Mouse (Mus musculus) intestine, embryonic 14.5 days (tissue): ENCODE results near the gene Jph4. TPM values are rescaled to one million over a fixed set of nuclear protein-coding genes. Genes with fewer than 3 reads are reported as not detected.

Experiments used
- ATAC-seq: fragments of 200-750 bp; cut with Nextera tagmentation; replicated peaks from 2 replicates; pipeline ENCODE4 v1.8.0; 2017; ENCODE audit warnings: low read depth, moderate number of reproducible peaks, moderate TSS enrichment, moderate library complexity; ENCODE audit not compliant: low FRiP score, low TSS enrichment
- DNase-seq: peaks from one replicate; pipeline ENCODE4 v3.0.0-alpha.2; 2018; ENCODE audit warnings: low spot score
- H3K27ac ChIP-seq: fragments of 300-500 bp; sonication (generic); 2 replicates; pipeline ENCODE4 v1.5.1; 2014; ENCODE audit warnings: low read depth, mild to moderate bottlenecking, control low read depth
- H3K27me3 ChIP-seq: fragments of 300-500 bp; sonication (generic); replicated peaks from 2 replicates; pipeline ENCODE4 v1.6.1; 2014; ENCODE audit warnings: low read length, control low read depth; ENCODE audit not compliant: control insufficient read depth, insufficient read depth
- H3K36me3 ChIP-seq: fragments of 300-500 bp; sonication (generic); 2 replicates; pipeline ENCODE4 v1.6.1; 2014; ENCODE audit warnings: low read length, control low read depth; ENCODE audit not compliant: control insufficient read depth, insufficient read depth
- H3K4me1 ChIP-seq: fragments of 300-500 bp; sonication (generic); replicated peaks from 2 replicates; pipeline ENCODE4 v1.6.1; 2014; ENCODE audit warnings: low read length, control low read depth, mixed read lengths; ENCODE audit not compliant: control insufficient read depth, insufficient read depth
- H3K4me2 ChIP-seq: fragments of 300-500 bp; sonication (generic); 2 replicates; pipeline ENCODE4 v1.6.1; 2014; ENCODE audit warnings: low read length
- H3K4me3 ChIP-seq: fragments of 300-500 bp; sonication (generic); 2 replicates; pipeline ENCODE4 v1.5.1; 2014; ENCODE audit warnings: low read depth, low read length, control low read depth, mixed read lengths
- H3K9ac ChIP-seq: fragments of 300-500 bp; sonication (generic); 2 replicates; pipeline ENCODE4 v1.6.1; 2014; ENCODE audit warnings: mild to moderate bottlenecking, low read length
- H3K9me3 ChIP-seq: fragments of 300-500 bp; sonication (generic); 2 replicates; pipeline ENCODE4 v1.6.1; 2016; ENCODE audit warnings: low read length, control low read depth; ENCODE audit not compliant: control insufficient read depth
- WGBS: fragments of 180-500 bp; shearing (Covaris S2); extraction: QIAGEN DNeasy Blood & Tissue Kit; methylation state at CpG from one replicate; pipeline ENCODE4 v1.1.7; 2014; 5-methylcytosine and 5-hydroxymethylcytosine counted together
- polyA plus RNA-seq: library from polyadenylated mRNA; unstranded; fragments of >200 nt; fragmentation: Nextera tagmentation; extraction: Ambion mirVana; gene quantifications from 2 replicates; pipeline ENCODE4 v1.2.1, GENCODE M21; 2014

Jph4 gene
- polyA plus RNA-seq, 1 experiment from 2014 or later: 2.0 TPM

DNA sequence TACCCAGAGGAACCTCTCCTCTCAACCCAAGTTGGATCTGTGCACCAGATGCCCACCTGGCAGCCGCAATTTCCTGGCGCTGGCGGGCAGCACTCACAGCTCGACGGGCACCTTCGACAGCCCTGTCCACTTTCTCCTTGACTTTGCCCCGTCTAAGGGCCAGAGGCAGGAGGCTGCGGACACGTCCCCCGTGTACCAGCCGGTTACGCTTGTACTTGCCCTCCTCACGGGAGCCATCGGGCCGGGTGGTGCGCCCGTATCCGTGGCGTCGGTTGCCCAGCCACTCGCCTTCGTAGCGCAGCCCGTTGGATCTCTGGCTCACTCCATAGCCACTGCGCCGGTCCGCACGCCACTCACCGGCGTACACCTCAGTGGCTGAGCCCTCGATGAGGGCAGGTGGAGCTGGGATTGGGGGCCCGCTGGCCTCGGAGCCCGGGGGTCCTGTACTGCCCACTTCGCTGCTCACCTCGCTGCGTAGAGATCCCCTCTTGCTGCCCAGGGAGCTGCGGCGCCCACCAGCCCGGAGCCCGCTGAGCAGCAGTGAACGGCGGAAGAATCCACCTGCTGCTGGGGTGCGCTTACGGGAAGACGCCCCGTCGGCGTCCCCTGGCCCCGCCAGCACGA lies 3.3 kb downstream of the Jph4 start:
- no peak overlapping the region for H3K4me3 ChIP-seq
- peaks cover 24% of the 10 kb centered on the region for H3K4me1 ChIP-seq
- peaks cover 50% of the 10 kb centered on the region for H3K27me3 ChIP-seq
- ATAC-seq: no peak
- no peak overlapping the region for H3K9ac ChIP-seq
- WGBS: 66% methylated on average over 51 of the region's 51 CpGs
- H3K4me2 ChIP-seq: no peak overlapping the region
- H3K27ac ChIP-seq: no peak overlapping the region
- DNase-seq: no peak
- no peaks in the 10 kb centered on the region for H3K36me3 ChIP-seq
- no peaks in the 10 kb centered on the region for H3K9me3 ChIP-seq

DNA sequence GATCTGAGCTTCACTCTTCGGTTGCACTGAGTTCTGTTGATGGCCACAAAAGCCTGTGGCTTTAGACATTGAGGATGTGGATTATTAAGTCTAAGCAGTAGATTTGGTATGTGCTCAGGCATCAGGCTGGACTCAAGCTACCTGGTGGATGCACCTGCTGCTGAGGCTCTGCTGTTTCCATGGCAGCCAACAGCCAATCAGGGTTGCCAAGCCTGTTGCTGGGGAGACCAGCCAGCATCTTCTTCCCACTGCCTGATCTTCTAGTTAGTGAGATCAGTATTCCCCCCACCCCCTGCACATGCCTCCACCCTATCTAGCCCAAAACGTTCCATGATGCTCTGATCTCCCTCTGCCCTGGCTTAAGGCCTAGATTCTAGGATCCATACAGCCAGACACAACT lies 5.0 kb downstream of the Jph4 start:
- no peak for DNase-seq
- Histone ChIP-seq H3K9me3 (no peaks in the 10 kb centered on the region), H3K4me2 (no peak overlapping the region), H3K36me3 (no peaks in the 10 kb centered on the region), H3K4me1 (peaks cover 33% of the 10 kb centered on the region), H3K4me3 (no peak overlapping the region), H3K9ac (no peak overlapping the region), H3K27me3 (peaks cover 47% of the 10 kb centered on the region), H3K27ac (no peak overlapping the region)
- ATAC-seq: no peak
- WGBS: 84% methylated on average over 2 of the region's 2 CpGs

DNA sequence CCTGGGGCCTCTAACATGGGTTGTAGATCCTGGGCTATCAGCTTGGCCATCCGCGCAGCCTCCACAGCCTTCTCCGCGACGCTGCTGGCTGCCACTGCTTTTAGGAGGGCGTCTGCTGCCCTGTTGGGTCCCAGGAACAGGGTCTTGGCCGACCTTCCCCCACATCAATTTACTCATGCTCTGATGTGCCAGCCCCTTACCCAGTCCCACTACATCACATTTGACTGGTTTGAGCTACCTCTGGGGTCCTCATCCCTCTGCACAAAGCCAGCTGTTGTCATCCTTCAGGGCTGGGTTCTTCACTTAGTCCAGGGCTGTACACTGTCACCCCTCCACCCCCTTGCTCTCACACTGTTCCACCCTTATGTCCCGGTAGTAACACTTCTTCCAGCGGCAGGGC lies 6.7 kb downstream of the Jph4 start:
- 33% methylated on average over 9 of the region's 9 CpGs for WGBS
- Histone ChIP-seq H3K9me3 (no peaks in the 10 kb centered on the region), H3K27me3 (peaks cover 36% of the 10 kb centered on the region), H3K4me2 (no peak overlapping the region), H3K9ac (no peak overlapping the region), H3K4me1 (peaks cover 29% of the 10 kb centered on the region), H3K4me3 (no peak overlapping the region), H3K36me3 (no peaks in the 10 kb centered on the region), H3K27ac (no peak overlapping the region)
- no peak for DNase-seq
- no peak for ATAC-seq

DNA sequence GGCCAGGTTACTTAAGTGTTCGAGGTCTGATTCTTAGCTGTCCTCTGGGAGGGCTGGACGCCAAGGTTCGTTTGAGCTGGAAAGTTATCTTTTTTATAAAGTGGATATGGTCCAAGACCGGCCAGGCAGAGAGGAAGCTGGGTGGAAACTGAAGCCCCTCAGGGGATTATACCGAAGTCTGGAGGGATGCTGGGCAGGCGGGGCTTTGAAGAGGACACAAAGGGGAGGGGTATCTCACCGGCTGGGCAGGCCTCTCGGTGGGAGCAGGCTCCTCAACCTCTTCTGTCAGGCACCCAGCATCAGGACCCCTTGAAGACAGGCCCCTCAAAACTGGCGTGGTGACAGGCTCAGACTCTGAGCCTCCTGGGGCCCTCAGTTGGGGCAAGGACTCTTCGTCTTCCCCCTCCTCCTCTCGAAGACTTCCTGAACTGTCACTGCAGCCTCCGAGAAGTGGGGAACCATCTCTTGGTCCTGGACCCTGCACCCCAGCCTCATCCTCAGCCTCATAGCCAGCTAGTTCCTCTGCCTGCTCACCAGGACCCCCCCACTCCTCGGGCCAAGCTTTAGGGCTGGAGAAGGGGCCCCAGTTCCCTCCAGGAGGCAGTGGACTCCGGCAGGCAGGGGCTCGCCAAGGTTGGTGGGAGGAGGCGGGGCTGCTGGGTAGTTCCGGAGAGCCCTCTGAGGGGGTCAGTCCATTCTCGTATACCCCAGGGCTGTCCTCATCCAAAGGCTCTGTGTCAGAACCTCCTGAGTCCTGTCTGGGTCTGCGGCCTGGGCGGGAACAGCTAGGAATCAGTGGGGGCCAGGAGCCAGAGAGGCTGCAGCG lies 7.5 kb downstream of the Jph4 start:
- H3K9me3 ChIP-seq: no peaks in the 10 kb centered on the region
- H3K27me3 ChIP-seq: peaks cover 33% of the 10 kb centered on the region
- DNase-seq: no peak
- no peaks in the 10 kb centered on the region for H3K36me3 ChIP-seq
- ATAC-seq: no peak
- no peak overlapping the region for H3K27ac ChIP-seq
- no peak overlapping the region for H3K4me3 ChIP-seq
- H3K4me1 ChIP-seq: peaks cover 32% of the 10 kb centered on the region
- peak overlapping the region; percentile 13 for H3K4me2 ChIP-seq
- H3K9ac ChIP-seq: no peak overlapping the region
- 17% methylated on average over 21 of the region's 21 CpGs for WGBS

DNA sequence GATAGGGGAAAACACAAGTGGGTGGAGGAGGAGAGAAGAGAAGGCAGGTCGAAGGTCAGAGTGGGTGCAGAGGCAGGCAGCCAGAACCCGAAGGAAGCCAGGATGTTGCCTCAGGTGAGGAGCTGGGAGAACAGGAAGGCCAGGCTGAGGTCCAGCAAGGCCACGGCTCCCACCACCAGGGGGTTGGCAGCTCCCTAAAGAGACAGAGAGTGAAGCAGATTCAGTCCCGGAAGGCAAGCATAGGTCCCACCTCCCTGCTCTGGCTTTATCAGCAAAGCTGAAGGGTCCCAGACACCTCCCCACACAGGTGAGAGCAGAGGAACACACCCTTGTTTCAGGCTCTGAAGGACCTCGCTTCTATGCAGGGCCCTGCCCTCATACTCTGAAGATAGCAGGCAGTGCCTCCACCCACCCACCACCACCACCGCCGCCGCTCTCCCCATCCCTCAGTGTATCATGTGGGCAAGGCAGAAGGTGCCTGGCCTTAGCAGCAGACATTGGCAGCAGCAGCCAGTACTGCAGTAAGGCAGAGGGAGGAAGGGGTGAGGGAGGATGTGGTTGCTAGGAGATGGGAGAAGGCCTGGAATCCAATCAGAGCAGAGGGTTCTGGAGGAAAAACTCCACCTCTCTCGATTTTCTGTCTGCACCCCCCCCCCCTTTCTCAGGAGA lies 8.4 kb downstream of the Jph4 start:
- no peak overlapping the region for H3K9ac ChIP-seq
- H3K27me3 ChIP-seq: peaks cover 23% of the 10 kb centered on the region
- peak; percentile 22; the same call in 1 of the 2 replicates for ATAC-seq
- no peak overlapping the region for H3K27ac ChIP-seq
- H3K36me3 ChIP-seq: peaks cover 4% of the 10 kb centered on the region; the same call in 1 of the 2 replicates
- DNase-seq: no peak
- peaks cover 32% of the 10 kb centered on the region for H3K4me1 ChIP-seq
- no peak overlapping the region for H3K4me2 ChIP-seq
- WGBS: 32% methylated on average over 9 of the region's 9 CpGs
- no peak overlapping the region for H3K4me3 ChIP-seq
- no peaks in the 10 kb centered on the region for H3K9me3 ChIP-seq

DNA sequence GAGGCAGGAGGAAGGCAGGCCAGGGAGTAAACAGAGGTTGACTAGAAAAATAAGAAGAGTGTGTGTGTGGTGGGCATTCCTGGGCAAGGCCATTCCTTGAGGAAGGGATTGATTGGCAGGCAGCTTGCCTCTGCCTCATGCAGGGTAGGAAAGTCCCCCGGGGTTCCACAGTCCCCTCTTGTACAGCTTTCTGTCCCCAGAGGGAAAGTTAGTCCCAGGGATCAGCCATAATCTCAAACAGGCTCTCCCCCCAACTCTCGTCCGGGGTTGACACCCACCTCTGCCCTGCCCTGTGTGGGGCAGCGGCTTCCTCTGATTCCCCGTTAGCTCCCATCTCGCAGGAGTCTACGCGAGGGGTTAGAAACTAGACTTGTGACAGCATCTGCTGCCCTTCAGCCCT lies 9.7 kb downstream of the Jph4 start:
- no peak overlapping the region for H3K4me3 ChIP-seq
- no peak overlapping the region for H3K4me2 ChIP-seq
- DNase-seq (no peak), ATAC-seq (no peak)
- no peaks in the 10 kb centered on the region for H3K9me3 ChIP-seq
- H3K27ac ChIP-seq: no peak overlapping the region
- peaks cover 16% of the 10 kb centered on the region for H3K27me3 ChIP-seq
- no peak overlapping the region for H3K9ac ChIP-seq
- WGBS: 73% methylated on average over 8 of the region's 8 CpGs
- peaks cover 32% of the 10 kb centered on the region for H3K4me1 ChIP-seq
- H3K36me3 ChIP-seq: peaks cover 6% of the 10 kb centered on the region; the same call in 1 of the 2 replicates

DNA sequence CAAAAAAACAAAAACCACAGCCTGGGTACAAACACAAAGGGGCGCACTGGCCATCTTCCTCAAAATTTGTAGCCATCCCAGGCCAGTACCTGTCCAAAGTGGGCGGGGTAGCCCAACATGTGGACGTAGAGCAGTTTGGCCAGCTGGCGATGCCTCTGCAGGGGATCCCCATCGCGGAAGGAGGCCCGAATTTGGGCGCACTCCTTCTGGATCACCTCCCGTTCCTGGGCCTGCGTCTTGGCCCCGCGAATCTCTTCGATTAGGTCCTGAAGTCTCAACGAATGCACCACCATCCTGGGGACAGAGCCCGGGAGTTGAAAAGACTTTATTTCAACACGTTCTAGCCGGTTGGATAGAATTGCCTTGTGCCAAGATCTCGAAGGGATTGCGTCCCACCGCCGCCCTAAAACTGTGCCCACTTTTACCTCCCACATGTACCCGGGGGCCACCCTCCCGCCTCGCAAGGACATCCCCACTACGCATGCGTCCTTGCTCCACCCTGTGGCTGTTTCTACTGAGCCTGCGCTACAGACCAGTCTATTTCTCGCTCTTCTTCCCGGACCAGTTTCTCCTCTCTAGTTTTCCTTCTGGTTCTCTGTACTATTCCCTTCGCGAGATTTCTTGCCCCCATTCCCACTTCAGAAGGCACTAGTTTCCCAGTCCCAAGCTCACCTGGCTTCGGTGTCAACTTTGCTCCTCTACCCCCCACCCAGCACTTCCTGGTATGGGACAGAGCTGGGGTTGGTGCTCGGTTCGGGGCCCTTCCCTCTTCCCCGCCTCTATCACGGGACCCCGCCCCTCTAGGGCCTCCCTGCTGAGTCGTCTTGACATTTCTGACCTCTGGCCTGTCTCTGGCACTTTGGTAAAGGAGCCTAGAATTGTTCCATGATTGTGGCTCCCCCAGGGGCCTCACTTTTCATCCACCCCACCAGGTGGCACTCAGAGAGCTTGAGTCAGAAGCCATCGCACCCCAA lies 10.6 kb downstream of the Jph4 start, which contains the start of gene Ap1g2:
TSS of gene Ap1g2 (minus strand) at position 758 of the 974 bp plus-strand sequence.
- Histone ChIP-seq H3K27ac (peak within 1 kb of the TSS; percentile 61), H3K4me2 (peak within 1 kb of the TSS; percentile 99), H3K4me1 (peaks cover 32% of the 10 kb centered on the region), H3K9ac (peak within 1 kb of the TSS; percentile 56), H3K9me3 (no peaks in the 10 kb centered on the region), H3K27me3 (peaks cover 10% of the 10 kb centered on the region; the same call in 1 of the 2 replicates), H3K4me3 (peak within 1 kb of the TSS; percentile 57), H3K36me3 (peaks cover 6% of the 10 kb centered on the region)
- DNase-seq (peak; percentile 84), ATAC-seq (peak; percentile 80)
- 1% methylated on average over 39 of the region's 39 CpGs for WGBS

DNA sequence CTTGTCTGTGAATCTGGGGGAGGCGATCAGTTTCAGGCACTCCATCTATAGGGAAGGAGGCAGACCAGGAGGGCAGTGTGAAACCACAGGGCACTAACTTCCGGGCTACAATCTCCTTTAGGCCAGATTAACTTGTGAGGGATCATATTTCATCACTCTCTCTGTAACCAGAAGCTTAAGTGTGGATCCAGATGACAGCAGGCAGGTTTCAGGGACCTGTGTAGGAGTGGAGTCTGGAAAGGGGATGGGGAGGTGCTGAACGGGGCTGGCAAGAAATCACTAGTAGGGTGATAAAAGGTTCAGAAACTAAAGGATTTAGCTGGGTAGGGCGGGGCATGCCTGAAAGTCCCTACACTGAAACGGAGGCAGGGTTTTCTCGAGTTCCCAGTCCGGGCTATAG lies 11.3 kb downstream of the Jph4 start:
- ATAC-seq: no peak
- H3K9me3 ChIP-seq: no peaks in the 10 kb centered on the region
- H3K27ac ChIP-seq: 0 out of 2 replicates have a peak overlapping the region, but pooled peaks have one; percentile 61
- WGBS: 5% methylated on average over 7 of the region's 7 CpGs
- H3K36me3 ChIP-seq: peaks cover 9% of the 10 kb centered on the region
- H3K27me3 ChIP-seq: peaks cover 8% of the 10 kb centered on the region; the same call in 1 of the 2 replicates
- H3K9ac ChIP-seq: peak overlapping the region; percentile 56; the same call in 1 of the 2 replicates
- DNase-seq: peak; percentile 59
- H3K4me2 ChIP-seq: peak overlapping the region; percentile 99
- H3K4me1 ChIP-seq: peaks cover 32% of the 10 kb centered on the region
- H3K4me3 ChIP-seq: peak overlapping the region; percentile 57
